Mouse (Mus musculus) embryonic facial prominence, embryonic 11.5 days (tissue): ENCODE results near the gene BC030499. TPM values are rescaled to one million over a fixed set of nuclear protein-coding genes. Genes with fewer than 3 reads are reported as not detected.

Experiments used
- ATAC-seq: fragments of 200-750 bp; cut with Nextera tagmentation; replicated peaks from 2 replicates; pipeline ENCODE4 v1.8.0; 2017; ENCODE audit warnings: low read depth; ENCODE audit not compliant: insufficient number of reproducible peaks, low FRiP score, low TSS enrichment
- DNase-seq: peaks from one replicate; pipeline ENCODE4 v3.0.0-alpha.2; 2015; ENCODE audit warnings: low spot score
- H3K27ac ChIP-seq: fragments of 300-500 bp; sonication (generic); replicated peaks from 2 replicates; pipeline ENCODE4 v1.5.1; 2014; ENCODE audit warnings: mild to moderate bottlenecking, low read depth, low read length, control low read depth
- H3K27me3 ChIP-seq: fragments of 300-500 bp; sonication (generic); 2 replicates; pipeline ENCODE4 v1.6.1; 2014; ENCODE audit warnings: mild to moderate bottlenecking, low read length, moderate library complexity, mixed read lengths; ENCODE audit not compliant: control insufficient read depth, insufficient read depth
- H3K36me3 ChIP-seq: fragments of 300-500 bp; sonication (generic); replicated peaks from 2 replicates; pipeline ENCODE4 v1.6.1; 2014; ENCODE audit warnings: low read depth, mild to moderate bottlenecking, low read length, moderate library complexity, mixed read lengths; ENCODE audit not compliant: control insufficient read depth, insufficient read depth
- H3K4me1 ChIP-seq: fragments of 300-500 bp; sonication (generic); 2 replicates; pipeline ENCODE4 v1.6.1; 2014; ENCODE audit warnings: low read length, mixed read lengths; ENCODE audit not compliant: control insufficient read depth, insufficient read depth
- H3K4me2 ChIP-seq: fragments of 300-500 bp; sonication (generic); 2 replicates; pipeline ENCODE4 v1.6.1; 2014; ENCODE audit warnings: low read depth, mild to moderate bottlenecking, control low read depth, low read length, moderate library complexity
- H3K4me3 ChIP-seq: fragments of 300-500 bp; sonication (generic); 2 replicates; pipeline ENCODE4 v1.5.1; 2014; ENCODE audit warnings: low read depth, low read length, control low read depth
- H3K9ac ChIP-seq: fragments of 300-500 bp; sonication (generic); replicated peaks from 2 replicates; pipeline ENCODE4 v1.6.1; 2014; ENCODE audit warnings: mild to moderate bottlenecking, control low read depth, low read length
- H3K9me3 ChIP-seq: fragments of 300-500 bp; sonication (generic); replicated peaks from 2 replicates; pipeline ENCODE4 v1.6.1; 2016; ENCODE audit warnings: mild to moderate bottlenecking, low read length, inconsistent platforms, mixed read lengths; ENCODE audit not compliant: control insufficient read depth
- WGBS: fragments of 180-500 bp; shearing (Covaris S2); extraction: QIAGEN DNeasy Blood & Tissue Kit; methylation state at CpG from one replicate; pipeline ENCODE4 v1.1.7; 2014; 5-methylcytosine and 5-hydroxymethylcytosine counted together
- polyA plus RNA-seq: library from polyadenylated mRNA; unstranded; fragments of >200 nt; fragmentation: Nextera tagmentation; extraction: Ambion mirVana; gene quantifications from 2 replicates; pipeline ENCODE4 v1.2.1, GENCODE M21; 2014

The BC030499 gene
- polyA plus RNA-seq, result 0.11 TPM in 1 of 2 replicates, not detected in the other

DNA sequence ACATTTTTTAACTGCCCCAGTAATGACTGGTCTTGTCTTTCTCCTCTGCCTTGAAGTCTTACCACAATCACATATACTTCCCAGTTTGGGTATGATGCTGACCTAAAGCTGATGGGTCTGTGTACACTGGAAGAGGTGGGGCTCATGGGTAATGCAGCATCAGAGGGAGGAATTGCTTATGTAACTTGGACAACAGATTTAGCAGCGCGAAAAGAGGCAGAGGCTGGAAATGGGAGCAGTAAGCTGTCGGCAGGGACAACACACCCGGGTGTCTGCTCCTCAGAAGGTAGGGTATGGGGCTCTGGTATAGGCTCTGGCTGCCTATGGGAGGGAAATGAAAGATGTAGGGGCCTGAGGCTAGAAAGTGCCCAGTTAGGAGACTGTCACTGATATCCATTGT, at the start of gene BC030499:
BC030499 (plus strand) TSS at position 188 of the 400 bp plus-strand sequence.
- H3K27ac ChIP-seq, result no peak within 1 kb of the TSS
- DNase-seq, result no peak
- no peak within 1 kb of the TSS for H3K4me3 ChIP-seq
- WGBS, result 94% methylated on average over 4 of the region's 4 CpGs
- no peaks in the 10 kb centered on the region for H3K27me3 ChIP-seq
- ATAC-seq, result no peak
- no peaks in the 10 kb centered on the region for H3K4me1 ChIP-seq
- H3K9me3 ChIP-seq, result no peaks in the 10 kb centered on the region
- H3K4me2 ChIP-seq, result no peak within 1 kb of the TSS
- peaks cover 9% of the 10 kb centered on the region for H3K36me3 ChIP-seq
- H3K9ac ChIP-seq, result no peak within 1 kb of the TSS

GRCm38 (mm10) chr11:78245261-78245626, 45.4 kb upstream of the BC030499 start:
- Histone ChIP-seq H3K9ac (peak overlapping the region; percentile 80), H3K4me2 (peak overlapping the region; percentile 62), H3K27ac (peak overlapping the region; percentile 64), H3K36me3 (no peaks in the 10 kb centered on the region), H3K4me3 (peak overlapping the region; percentile 65), H3K4me1 (no peaks in the 10 kb centered on the region; the same call in 1 of the 2 replicates), H3K9me3 (no peaks in the 10 kb centered on the region), H3K27me3 (no peaks in the 10 kb centered on the region)
- DNase-seq (peak; percentile 3), ATAC-seq (no peak)
- WGBS, result under 1% methylated on average over 19 of the region's 19 CpGs

- Histone ChIP-seq H3K9me3 (no peaks in the 10 kb centered on the region), H3K4me1 (no peaks in the 10 kb centered on the region; the same call in 1 of the 2 replicates), H3K27ac (peak within 1 kb of the TSS; percentile 64), H3K4me2 (peak within 1 kb of the TSS; percentile 62), H3K36me3 (no peaks in the 10 kb centered on the region; the same call in 1 of the 2 replicates), H3K27me3 (no peaks in the 10 kb centered on the region), H3K9ac (peak within 1 kb of the TSS; percentile 80), H3K4me3 (peak within 1 kb of the TSS; percentile 65)
- under 1% methylated on average over 47 of the region's 50 CpGs for WGBS
- ATAC-seq, result peak; percentile 91
- DNase-seq, result peak; percentile 94
Measured at GRCm38 (mm10) chr11:78245627-78246317, 44.9 kb upstream of the BC030499 start, which contains the start of the genes Sdf2 and Supt6. Sdf2 (plus strand) TSS chr11:78245746. Supt6 (minus strand) TSS chr11:78245987.

GRCm38 (mm10) chr11:78246318-78247011, 44.2 kb upstream of the BC030499 start:
- no peaks in the 10 kb centered on the region; the same call in 1 of the 2 replicates for H3K36me3 ChIP-seq
- H3K9ac ChIP-seq, result peak overlapping the region; percentile 80
- ATAC-seq (no peak), DNase-seq (no peak)
- H3K4me3 ChIP-seq, result peak overlapping the region; percentile 65
- 49% methylated on average over 7 of the region's 7 CpGs for WGBS
- H3K27me3 ChIP-seq, result no peaks in the 10 kb centered on the region
- 0 out of 2 replicates have a peak overlapping the region, but pooled peaks have one; percentile 64 for H3K27ac ChIP-seq
- no peaks in the 10 kb centered on the region; the same call in 1 of the 2 replicates for H3K4me1 ChIP-seq
- no peaks in the 10 kb centered on the region for H3K9me3 ChIP-seq
- peak overlapping the region; percentile 44 for H3K4me2 ChIP-seq

DNA sequence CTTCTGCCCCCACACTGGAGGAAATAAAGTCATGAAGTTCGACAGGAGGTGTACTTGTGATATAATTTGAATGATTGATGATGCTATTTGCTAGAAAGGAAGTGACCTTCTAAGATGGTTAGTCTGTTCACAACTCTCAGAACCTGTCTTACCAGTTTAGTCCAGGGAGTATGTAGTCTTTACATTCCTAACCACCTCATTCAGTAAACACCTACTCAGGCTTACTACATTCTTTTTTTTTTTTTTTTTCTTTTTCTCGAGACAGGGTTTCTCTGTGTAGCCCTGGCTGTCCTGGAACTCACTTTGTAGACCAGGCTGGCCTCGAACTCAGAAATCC, 43.7 kb upstream of the BC030499 start:
- H3K27ac ChIP-seq, result no peak overlapping the region
- WGBS, result 86% methylated on average over 3 of the region's 3 CpGs
- H3K9me3 ChIP-seq, result no peaks in the 10 kb centered on the region
- H3K27me3 ChIP-seq, result no peaks in the 10 kb centered on the region
- peak overlapping the region; percentile 44; the same call in 1 of the 2 replicates for H3K4me2 ChIP-seq
- H3K9ac ChIP-seq, result no peak overlapping the region
- DNase-seq (no peak), ATAC-seq (no peak)
- H3K4me3 ChIP-seq, result no peak overlapping the region; the same call in 1 of the 2 replicates
- H3K4me1 ChIP-seq, result no peaks in the 10 kb centered on the region; the same call in 1 of the 2 replicates
- no peaks in the 10 kb centered on the region; the same call in 1 of the 2 replicates for H3K36me3 ChIP-seq

DNA sequence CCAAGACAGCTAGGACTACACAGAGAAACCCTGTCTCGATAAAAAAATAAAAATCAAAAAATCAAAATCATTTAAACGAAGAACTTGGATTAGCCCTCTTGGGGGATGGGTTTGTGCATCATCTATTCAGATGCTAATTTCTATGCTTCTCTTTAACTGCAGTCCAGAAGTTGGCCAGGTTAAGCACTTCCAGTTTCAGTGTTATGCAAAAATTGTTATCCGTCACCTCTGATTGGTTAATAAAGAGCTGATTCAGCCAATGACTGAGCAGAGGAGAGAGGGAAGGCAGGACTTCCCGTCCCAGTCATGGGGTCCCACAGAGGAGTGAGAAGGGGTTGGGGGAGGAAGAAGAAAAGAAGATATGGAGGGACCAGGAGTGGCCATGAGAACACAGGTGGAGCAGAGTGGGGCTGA, 42.9 kb upstream of the BC030499 start:
- H3K9ac ChIP-seq, result no peak overlapping the region
- H3K9me3 ChIP-seq, result no peaks in the 10 kb centered on the region
- ATAC-seq, result no peak
- WGBS, result 56% methylated on average over 4 of the region's 4 CpGs
- H3K27me3 ChIP-seq, result no peaks in the 10 kb centered on the region
- no peak overlapping the region for H3K4me2 ChIP-seq
- no peak overlapping the region for H3K27ac ChIP-seq
- H3K4me3 ChIP-seq, result no peak overlapping the region
- no peak for DNase-seq
- no peaks in the 10 kb centered on the region; the same call in 1 of the 2 replicates for H3K36me3 ChIP-seq
- no peaks in the 10 kb centered on the region; the same call in 1 of the 2 replicates for H3K4me1 ChIP-seq

GRCm38 (mm10) chr11:78256618-78257017, 34.0 kb upstream of the BC030499 start:
- no peak for DNase-seq
- H3K4me2 ChIP-seq, result no peak overlapping the region
- no peaks in the 10 kb centered on the region for H3K9me3 ChIP-seq
- no peaks in the 10 kb centered on the region for H3K4me1 ChIP-seq
- ATAC-seq, result no peak
- no peak overlapping the region for H3K9ac ChIP-seq
- no peak overlapping the region for H3K4me3 ChIP-seq
- WGBS, result 88% methylated on average over 1 of the region's 1 CpGs
- H3K27ac ChIP-seq, result no peak overlapping the region
- no peaks in the 10 kb centered on the region for H3K36me3 ChIP-seq
- no peaks in the 10 kb centered on the region; the same call in 1 of the 2 replicates for H3K27me3 ChIP-seq
